Mouse (Mus musculus): ENCODE data around the gene Gm9913.
A peak's percentile ranks its signal among the peaks of the same experiment; 100 is the strongest.

Gm9913 gene

DNA sequence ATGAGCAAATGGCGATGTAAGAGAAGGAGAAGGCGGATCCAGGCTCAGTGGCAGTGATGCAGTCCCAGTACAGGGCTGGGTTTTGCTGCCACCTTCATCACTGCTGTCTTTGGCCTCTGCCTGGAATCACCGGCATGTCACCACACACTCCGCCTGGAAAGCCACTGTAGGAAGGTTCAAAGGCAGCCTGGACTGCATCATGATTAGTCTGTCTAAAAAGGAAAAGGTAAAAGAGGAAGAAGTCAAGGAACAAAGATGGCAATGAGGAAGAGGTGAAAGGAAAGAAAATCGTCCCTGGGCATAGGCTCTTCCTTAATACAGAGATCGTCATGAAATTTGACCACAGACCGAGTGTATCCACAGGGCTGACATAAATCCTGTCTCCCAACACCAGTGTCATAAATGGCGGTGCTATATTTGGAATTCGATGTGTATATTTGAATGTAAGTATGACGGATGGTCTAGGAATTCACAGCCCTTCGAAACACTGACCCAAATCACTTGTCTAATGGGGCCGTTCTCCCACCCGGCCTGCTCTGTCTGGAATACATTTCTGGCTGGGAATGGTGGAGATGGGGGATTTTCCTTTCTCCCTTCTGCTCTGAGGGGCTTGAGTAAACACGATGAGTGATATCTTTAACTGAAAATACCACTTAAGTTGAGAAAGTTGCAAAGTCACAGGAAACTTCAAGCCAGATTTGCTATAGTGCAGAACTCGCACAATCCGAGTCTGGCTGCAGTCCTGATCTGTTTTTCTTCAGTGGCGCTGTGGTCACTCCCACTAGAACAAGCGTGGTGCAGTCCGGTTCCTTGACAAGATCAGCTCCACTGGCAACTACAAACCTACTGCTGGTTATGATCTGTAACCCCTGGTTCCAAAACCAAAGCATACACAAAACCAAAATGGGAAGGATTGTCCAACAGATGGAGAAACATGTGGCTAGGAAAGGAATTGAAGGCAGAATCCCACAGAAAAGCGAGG lies 9.8 kb upstream of the Gm9913 start:
- DNase-seq (ENCODE audit: extremely low spot score, low read depth, low spot score) = no peak

DNA sequence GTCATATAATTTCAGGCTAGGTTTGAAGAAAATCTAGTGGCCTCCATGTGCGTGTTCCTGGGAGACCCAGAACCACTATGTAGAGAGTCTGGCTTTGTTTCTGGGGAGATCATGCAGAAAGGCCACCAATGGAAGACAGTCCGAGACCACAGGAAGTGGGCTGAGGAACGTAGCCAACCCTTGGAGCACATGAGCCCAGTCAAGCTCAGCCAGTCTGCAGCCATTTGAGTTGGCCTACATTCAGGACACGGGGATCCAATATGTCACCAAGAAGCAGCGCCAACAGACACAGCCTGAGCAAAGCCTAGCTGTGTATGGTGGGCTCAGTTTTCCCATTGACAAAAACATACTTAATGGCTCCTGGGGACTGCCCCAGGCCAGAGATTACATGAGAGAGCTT lies 8.2 kb upstream of the Gm9913 start:
- DNase-seq (ENCODE audit: extremely low spot score, low read depth, low spot score) = no peak

DNA sequence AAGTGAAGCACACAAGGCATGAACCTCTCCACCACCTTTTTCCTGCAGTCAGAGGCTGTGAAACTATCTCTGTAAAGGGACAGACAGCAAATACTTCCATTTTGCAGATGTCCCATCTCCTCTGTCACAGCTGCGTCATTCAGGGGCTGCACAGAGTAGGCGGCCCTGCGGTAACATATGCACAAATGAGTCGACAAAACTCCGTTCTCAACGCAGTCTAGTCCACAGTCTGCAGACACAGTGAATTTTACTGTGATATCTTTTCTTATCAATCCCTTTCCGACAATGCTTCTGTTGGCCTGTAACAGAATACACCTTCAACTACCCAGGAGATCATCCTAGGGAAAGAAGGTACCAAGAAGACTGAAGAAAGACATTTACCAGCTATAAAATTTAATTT lies 6.7 kb upstream of the Gm9913 start:
- DNase-seq (ENCODE audit: extremely low spot score, low read depth, low spot score) = no peak

DNA sequence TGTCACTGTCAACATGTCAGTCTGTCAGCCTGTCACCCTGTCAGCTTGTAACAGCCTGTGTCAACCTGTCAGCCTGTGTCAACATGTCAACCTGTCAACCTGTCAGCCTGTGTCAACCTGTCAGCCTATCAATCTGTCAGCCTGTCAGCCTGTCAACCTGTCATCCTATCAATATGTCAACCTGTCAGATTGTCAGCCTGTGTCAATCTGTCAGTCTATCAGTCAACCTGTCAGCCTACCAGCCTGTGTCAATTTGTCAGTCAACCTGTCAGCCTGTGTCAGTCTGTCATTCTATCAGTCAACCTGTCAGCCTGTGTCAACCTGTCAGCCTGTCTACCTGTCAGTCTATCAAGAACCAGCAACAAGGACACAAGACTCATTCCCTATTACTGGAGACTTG lies 3.4 kb upstream of the Gm9913 start:
- no peak for DNase-seq (ENCODE audit: extremely low spot score, low read depth, low spot score)

DNA sequence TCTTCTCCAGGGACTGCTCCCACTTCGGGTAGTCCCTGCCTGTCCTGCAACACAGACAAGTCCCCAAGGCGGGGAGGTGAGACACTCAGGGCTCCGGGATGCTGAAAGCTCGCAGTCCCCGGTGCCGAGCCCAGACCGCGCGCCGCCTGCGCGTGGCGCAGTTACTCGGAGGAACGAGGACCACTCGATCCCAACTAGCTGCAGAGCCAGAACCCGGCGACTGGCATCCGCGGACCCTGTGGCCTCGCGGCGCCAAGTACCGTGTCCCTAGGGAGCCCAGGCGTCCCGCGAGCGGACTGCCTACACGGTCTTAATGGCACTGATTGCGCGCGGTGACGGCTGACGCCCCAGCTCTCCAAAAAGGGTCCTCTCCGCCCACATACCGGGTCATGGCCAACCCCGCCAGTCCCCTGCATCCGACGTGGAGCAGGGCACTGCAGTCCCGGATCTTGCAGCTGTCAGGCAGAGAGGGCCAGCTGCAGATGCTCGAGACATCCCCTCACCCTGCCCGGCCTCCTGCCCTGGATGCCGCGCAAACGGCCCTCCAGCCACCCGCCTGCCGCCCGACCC lies 942 bp downstream of the Gm9913 start:
- no peak for DNase-seq (ENCODE audit: extremely low spot score, low read depth, low spot score)

DNA sequence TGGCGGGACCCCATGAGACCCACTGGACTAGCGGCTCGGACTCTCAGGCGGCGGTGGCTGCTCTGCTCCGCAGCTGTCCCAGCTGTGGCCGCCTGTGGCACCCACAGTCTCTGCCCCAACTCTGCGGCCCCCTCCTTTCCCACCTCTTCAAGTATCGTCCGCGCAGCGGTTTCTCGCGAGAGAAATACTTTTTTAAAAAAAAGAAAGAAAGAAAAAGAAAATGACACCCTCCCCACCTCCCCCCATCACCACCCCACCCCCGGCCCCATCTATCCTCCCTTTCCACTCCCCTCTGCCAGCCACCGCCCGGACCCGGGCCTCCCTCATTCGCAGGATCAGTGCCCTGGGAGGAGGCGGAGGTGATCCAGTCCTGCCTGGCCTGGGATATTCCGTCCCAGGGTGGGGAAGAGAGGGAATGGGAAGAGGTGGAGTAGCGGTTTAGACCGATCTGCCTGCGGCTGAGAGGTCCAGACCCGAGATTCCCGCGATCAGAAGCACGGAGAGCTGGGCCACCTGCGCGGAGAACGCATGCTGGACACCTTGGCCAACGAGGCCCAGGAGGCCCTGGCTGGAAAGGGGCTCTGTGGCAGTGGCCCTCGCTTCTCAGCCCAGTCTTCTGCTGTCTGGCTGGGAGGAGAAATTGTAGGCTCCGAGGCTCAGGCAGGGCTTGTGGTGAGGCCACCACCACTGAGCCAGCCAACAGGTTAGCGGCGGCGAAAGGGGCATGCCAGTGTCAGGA lies 1.6 kb downstream of the Gm9913 start:
- peak; percentile 30 for DNase-seq (ENCODE audit: extremely low spot score, low read depth, low spot score)

DNA sequence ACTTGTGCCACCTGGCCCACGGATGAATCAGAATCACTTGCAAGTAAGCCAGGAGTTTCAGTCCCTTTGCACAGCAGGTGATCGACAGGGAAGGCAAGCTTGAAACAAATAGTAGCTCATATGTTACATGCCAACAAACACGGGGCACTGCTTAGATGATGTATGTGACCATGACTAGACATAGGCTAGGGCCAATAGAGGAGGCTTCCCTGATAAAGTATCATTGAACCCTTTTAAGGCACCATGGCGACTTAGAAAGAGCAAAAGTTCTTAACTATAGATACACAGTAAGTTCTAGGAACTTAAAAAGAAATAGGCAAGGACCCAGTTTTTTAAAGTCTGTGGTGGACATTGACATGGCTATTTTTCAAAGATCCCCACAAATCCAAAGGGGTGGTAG lies 3.0 kb downstream of the Gm9913 start, which contains the start of gene Fbn1:
Gene Fbn1, minus strand, starts transcription at position 101 of the 400 bp plus-strand sequence.
- no peak for DNase-seq (ENCODE audit: extremely low spot score, low read depth, low spot score)

DNA sequence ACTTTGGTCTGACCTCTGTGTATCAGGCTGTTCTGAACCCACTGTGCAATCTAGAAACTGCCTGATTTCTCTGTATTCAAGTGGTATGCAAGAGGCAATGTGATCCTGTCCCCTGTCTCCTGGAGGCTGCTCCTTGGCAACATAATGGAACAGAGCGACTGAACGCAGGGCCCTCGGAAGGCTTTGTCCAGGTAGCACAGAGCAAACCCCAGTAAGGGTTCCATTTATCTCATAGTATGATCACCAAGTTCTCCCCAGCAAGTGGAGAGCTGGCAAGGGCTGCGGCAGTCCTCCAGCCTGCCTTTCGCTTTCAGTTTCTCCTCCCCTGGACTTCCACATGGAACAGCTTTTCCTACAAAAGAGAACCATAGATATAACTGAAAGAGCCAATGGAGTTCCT lies 3.5 kb downstream of the Gm9913 start:
- DNase-seq (ENCODE audit: extremely low spot score, low read depth, low spot score) = no peak

DNA sequence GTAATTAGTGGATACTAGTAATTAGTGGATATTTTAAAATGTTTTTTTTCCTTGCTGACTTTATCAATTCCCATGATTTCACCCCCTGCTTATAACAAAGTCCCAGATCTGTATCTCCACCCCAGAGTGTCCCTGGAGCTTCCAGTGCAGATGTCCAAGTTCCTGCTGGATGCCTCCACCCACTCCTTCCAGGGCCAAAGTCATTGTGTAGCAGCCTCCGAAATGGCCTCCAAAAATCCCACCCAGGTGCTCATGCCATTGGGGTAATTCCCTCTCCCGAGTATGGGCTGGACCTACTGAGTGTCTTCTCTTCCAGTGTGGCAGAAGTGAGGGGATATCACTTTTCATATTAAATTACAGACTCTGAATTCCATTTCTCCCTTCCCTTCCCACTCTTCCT lies 5.9 kb downstream of the Gm9913 start:
- no peak for DNase-seq (ENCODE audit: extremely low spot score, low read depth, low spot score)

DNA sequence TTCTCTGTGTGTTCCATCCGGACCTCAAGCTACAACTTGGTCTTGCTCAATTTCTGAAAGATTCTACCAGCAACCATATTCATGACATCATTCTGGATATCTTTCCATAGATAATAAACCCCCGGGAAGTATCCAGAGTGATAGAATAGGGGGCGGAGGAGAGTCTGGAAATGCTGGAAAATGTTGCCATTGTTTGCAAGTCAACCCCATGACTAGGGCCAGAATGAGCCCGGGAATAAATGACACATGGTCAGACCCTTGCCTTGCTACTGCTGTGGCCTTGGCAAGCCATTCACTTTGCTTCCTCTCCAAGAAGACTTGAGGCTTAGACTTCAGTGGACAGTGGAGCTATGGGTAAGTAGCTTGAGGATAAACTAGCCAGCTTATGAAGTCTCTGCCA lies 7.0 kb downstream of the Gm9913 start:
- no peak for DNase-seq (ENCODE audit: extremely low spot score, low read depth, low spot score)

DNA sequence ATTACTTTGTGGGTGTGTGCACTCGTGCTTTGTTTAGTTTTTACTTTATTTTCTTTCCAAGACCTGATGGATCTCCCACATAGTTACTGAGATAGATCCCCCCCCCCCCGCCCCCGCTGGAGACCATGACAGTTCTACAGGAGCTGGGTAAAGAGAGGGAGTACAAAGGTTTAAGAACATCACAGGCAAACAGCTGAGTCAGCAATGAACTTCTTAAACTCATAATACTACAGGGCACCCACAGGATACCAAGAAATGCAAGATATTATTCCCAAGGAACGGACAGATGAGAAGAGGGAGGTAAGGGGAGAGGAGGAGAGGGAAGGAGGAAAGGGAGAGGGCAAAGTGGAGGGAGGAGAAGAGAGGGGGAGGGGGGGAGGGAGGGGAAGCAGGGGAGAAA lies 7.7 kb downstream of the Gm9913 start:
- DNase-seq (ENCODE audit: extremely low spot score, low read depth, low spot score) = no peak

DNA sequence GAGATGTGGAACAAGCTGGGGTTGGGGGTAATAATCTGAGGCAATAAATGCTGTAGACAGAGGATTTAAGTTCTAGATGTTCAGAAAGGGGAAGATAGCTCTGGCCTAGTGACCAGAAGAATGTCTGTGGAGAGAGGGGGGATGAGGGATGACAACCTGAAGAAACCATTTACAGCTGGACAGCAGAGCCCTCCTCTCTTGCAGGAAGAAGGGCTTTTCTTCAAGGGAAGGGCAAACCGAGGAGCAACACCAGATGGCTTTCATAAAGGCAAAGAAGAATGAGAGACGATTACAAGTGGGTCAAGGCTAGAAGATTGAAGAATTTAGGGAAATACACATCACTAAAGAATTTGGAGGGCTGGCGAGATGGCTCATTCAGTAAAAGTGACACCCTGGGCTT lies 9.5 kb downstream of the Gm9913 start:
- no peak for DNase-seq (ENCODE audit: extremely low spot score, low read depth, low spot score)

DNA sequence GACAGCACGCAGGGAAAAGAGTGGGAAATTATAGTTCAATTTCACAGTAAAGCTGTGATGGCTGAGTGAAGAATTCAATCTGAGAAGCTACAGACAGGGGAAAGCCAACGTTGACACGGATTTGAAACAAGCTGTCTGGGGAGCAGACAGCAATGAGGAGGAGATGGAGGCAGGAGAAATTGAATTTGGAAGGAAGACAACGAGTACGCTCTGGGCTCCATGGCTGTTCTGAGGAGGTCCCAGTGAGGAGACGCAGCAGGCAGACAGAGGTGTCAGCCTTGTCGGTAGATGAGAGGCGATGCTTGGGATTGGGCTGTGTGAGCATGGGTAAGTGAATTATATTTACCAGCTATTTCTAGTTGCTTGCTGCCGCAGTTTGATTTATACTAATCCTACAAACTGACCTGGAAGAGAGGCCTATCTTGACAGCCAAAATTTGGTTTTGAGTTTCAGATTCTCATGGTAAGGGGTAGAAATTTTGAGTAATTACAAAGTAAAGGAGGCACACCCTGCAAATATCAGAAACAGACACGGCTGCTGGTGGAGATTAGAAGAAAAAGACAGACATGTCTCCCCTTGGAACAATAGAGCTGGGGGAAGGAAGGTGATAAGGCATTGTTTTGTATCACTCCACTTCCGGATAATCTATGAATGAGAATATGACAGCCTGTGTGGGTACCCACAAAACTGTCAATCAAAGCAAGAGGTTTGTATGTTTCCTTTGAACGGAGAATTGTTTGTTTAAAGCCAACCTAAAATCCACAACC lies 10.6 kb downstream of the Gm9913 start:
- no peak for DNase-seq (ENCODE audit: extremely low spot score, low read depth, low spot score)

DNA sequence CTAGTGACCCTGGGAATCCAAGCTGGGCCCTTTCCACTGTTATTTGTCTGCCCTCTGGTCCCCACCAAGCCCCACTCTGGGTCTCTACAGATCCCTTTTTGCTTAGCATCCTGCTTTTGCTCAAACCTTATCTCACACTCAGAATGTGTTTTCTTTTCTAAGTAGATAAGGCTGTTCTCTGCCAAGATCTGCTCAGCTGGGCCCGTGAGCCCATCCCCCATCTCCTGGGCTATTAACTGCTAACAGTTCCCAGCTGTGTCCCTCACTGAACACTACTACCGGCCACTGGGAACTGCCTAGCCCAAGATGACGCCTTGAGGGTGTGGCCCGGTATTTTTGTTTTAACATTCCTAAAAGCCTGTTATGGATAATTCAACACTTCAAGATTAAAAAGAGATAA lies 11.7 kb downstream of the Gm9913 start:
- DNase-seq (ENCODE audit: extremely low spot score, low read depth, low spot score) = no peak

DNA sequence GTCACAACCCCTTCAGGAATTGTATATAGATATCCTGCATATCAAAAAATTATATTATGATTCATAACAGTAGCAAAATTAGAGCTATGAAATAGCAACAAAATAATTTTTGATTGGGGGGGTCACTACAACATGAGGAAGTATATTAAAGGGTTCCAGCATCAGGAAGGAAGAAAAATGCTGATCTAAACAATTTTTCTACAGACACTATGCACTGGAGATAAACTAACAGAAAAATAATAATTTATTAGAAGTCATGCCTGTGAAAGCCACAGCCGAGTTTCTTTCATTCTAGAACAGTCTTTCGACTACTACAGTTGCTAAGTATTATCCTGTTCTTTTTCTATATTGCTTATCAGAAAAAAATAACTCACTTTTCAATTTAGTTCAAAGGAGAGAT lies 20.6 kb downstream of the Gm9913 start:
- DNase-seq (ENCODE audit: extremely low spot score, low read depth, low spot score) = no peak

DNA sequence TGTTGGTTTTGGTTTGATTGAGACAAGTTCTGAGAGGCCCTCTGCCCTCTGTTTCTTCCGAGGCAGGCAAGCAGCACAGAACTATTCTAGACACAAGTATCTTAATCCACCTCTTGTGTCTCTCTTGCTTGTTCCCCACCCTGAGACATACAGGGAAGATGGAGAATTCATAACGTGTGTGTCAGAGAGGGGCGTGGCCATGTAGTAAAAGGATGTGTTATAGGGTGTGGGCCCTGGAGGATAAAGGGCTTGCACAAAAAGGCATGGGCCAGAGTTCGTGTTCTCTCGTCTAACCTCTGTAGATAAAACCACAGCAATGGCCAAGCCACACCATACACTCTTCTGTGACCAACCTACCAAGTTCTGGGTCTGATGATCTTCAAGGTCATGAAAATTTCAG lies 21.7 kb downstream of the Gm9913 start:
- DNase-seq (ENCODE audit: extremely low spot score, low read depth, low spot score) = no peak

DNA sequence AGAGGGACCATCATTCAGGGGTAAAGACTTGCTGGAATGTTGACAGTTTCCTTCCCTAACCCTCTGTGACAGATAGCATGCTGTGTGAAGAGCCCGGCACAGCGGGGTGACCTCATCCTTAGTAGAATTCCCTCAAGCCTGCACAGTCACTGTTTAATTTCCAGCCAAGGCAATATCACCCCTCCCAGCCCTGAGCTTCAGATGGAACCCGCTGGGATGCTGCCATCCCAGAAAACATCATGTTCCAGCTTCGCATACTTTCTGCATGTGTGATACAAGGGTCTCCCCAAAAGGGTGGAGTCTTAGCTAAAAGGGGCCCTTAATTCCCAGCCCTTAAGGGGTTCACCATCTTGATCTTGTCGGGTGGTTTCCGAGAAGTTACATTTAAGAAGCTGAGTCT lies 25.8 kb downstream of the Gm9913 start:
- DNase-seq (ENCODE audit: extremely low spot score, low read depth, low spot score) = no peak

DNA sequence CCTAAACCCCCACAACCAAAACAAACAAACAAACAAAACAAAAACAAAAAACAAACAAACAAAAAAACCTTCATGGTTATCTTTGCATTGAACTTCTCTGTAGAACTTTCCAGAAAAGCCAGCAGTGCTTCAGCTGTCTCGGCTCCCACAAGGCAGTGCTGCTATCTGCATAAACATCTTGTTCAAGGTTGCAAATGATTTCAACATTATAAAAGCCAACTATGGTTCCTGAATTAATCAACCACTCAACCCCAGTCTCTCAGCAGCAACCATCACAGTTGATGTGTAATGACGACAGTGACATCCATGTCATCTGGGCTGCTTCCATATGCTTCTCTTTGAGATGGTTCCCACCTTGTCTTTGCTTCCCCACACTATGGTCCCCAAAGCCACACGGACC lies 34.8 kb downstream of the Gm9913 start:
- DNase-seq (ENCODE audit: extremely low spot score, low read depth, low spot score) = no peak

DNA sequence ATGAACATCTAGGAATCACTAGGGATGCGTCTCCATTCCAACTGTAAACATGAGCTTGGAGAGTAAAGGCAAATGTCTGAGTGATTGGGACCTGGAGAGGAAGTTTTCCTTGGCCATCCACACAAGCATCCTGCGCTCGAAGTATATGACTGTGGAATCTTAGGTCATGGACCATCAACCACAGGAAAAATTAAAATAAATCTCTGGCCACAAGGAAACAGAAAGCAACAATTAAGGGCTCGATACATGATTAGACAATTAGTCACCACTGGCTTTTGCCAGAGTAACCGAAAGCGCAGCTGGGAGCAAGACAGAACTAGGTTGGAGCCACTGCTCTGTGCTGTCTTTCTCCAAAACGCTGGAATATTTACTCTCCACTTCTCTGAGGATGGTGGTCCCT lies 35.7 kb downstream of the Gm9913 start:
- no peak for DNase-seq (ENCODE audit: extremely low spot score, low read depth, low spot score)

DNA sequence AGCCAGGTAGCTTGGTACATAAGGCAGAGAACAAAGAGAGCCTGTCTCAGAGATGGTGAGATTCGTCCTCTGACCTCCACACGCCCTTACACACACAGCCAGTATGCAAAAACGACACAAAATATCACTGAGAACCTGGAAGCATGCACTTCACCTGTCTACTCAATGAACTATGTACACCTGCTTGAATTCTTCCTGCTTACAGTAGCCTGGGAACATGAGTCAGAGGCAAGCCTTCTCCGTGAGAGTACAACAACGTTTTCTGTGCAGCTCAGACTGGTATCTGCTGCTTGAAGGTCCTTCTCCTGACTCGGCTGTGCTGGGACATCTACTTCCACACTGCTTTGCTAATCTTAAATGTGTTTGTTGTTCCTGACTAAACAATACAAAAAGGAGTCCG lies 36.6 kb downstream of the Gm9913 start:
- DNase-seq (ENCODE audit: extremely low spot score, low read depth, low spot score) = no peak

DNA sequence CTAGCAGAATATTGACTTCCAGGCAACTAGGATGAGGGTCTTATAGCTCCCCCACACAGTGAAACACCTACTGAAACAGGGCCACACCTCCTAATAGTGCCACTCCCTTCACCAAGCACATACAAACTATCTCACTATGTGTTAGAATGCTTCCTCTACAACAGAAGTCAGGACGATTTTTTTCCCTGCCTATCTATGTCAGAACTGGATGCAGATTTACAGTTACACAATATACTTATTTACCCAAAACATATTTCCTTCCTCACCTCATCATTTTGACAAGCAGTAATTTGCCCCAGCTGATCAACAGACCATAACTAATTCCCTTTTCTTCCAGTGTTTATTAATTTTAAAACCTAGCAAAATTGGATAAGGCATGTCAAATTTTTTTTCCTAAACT lies 38.8 kb downstream of the Gm9913 start:
- DNase-seq (ENCODE audit: extremely low spot score, low read depth, low spot score) = no peak
